ENCODE assay signal across 8 mouse cellular contexts in the genomic region with DNA sequence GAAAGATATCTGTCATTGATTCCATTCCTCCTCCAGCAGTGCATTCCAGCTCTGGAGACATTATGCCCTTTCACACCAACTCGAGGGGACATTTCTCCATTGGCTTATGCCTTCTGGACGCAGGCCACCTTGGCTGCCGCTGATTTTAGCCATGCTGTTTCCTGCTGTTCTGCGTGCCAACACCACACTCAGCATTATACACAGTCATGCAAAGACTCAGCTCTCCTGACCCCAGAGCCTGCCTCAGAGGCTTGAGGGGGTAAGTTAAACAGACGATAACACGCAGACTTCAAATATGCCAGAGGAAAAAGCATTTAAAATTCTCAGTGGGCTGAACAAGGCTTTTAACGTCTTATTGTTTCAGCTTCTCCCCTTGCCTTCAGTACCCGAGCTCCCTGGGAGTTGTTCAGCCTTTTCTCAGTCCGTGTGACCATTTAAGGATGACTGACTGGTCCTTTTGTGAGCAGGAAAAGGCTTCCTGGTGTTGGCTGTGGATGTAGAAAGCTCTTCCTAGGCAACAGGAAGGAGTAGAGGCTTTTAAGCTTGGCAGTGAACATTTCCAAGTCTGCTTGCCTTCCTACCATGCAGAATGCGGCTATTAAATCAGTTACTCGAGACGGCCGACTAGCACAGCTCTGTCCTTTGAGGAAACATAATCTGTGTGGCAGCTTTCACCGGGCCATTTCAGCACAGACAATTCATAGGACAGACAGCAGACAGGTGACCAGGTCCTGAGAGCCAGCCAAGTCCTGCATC. TPM values are rescaled to one million over a fixed set of nuclear protein-coding genes. Genes with fewer than 3 reads are reported as not detected.
A peak's percentile ranks its signal among the peaks of the same experiment; 100 is the strongest.
DNase-seq lines count a peak whose midpoint lies in the region; ATAC-seq and TF ChIP-seq lines count a peak whose summit lies in the region.

No protein-coding gene starts in this region.

- H3K36me3 ChIP-seq in heart, embryonic 10.5 days = no peaks in the 10 kb centered on the region
- H3K36me3 ChIP-seq in hindbrain, postnatal 0 days (ENCODE audit: insufficient read depth, low read length) = no peaks in the 10 kb centered on the region

- WGBS in heart, embryonic 10.5 days = 54% methylated on average over 14 of the region's 14 CpGs
- 5% methylated on average over 14 of the region's 14 CpGs for WGBS in hindbrain, postnatal 0 days

- DNase-seq in heart, adult 11 months = peak; percentile 93
- DNase-seq in heart, embryonic 10.5 days (ENCODE audit: low spot score) = no peak
- peak; percentile 86 for DNase-seq in cerebellum, adult 9-10 months
- peak; percentile 54 for DNase-seq in gastrocnemius, postnatal 14 days
- peak; percentile 79 for DNase-seq in hindbrain, postnatal 0 days (ENCODE audit: low spot score)
- peak; percentile 78 to 91 for DNase-seq in lung, postnatal 4 days
- no peak for DNase-seq in urinary bladder, postnatal 25 days (ENCODE audit: low spot score)

- no peak overlapping the region for H3K4me3 ChIP-seq in heart, embryonic 10.5 days
- no peak overlapping the region for H3K4me3 ChIP-seq in hindbrain, postnatal 0 days (ENCODE audit: low read length)

- TF ChIP-seq CTCF in hindbrain, postnatal 0 days (IDR thresholded peaks at IDR 0.05; ENCODE audit: low read depth) = no peak

- peak; percentile 86 for ATAC-seq in hindbrain, postnatal 0 days
- ATAC-seq in erythroblast, adult 5-6 weeks (replicated peaks; ENCODE audit: low FRiP score, poor library complexity, severe bottlenecking) = no peak

- peak overlapping the region; percentile 24; the same call in 1 of the 2 replicates for H3K4me2 ChIP-seq in hindbrain, postnatal 0 days (ENCODE audit: low read depth, low read length)

- no peaks in the 10 kb centered on the region for H3K27me3 ChIP-seq in heart, embryonic 10.5 days (ENCODE audit: insufficient read depth, poor library complexity, severe bottlenecking)
- no peaks in the 10 kb centered on the region for H3K27me3 ChIP-seq in hindbrain, postnatal 0 days (ENCODE audit: insufficient read depth, low read length)

- H3K4me1 ChIP-seq in heart, embryonic 10.5 days = peaks cover 21% of the 10 kb centered on the region
- peaks cover 40% of the 10 kb centered on the region for H3K4me1 ChIP-seq in hindbrain, postnatal 0 days (ENCODE audit: insufficient read depth, low read length)

- intact Hi-C loops in gastrocnemius, postnatal 14 days (cut with DNase I; ENCODE audit: low total_unique reads) = no loop called here

- no peak overlapping the region; the same call in 1 of the 2 replicates for H3K27ac ChIP-seq in heart, embryonic 10.5 days
- peak overlapping the region; percentile 72 for H3K27ac ChIP-seq in hindbrain, postnatal 0 days

- H3K9ac ChIP-seq in hindbrain, postnatal 0 days (replicated peaks; ENCODE audit: low read length) = 0 out of 2 replicates have a peak overlapping the region, but pooled peaks have one; percentile 22

- H3K9me3 ChIP-seq in heart, embryonic 10.5 days = no peaks in the 10 kb centered on the region
- H3K9me3 ChIP-seq in hindbrain, postnatal 0 days (ENCODE audit: low read length) = no peaks in the 10 kb centered on the region

RNA-seq across cellular contexts. Expression of gene Nmnat2, which starts 59.8 kb away (rescaled TPM):
- 0.28 and 1.0 TPM in 2 replicates for polyA plus RNA-seq in heart, embryonic 10.5 days (2016; fragmentation: Nextera tagmentation; extraction: Ambion mirVana)
- total RNA-seq in gastrocnemius, postnatal 14 days (2021) = 1 to 10 TPM in 1 of 2 experiments, under 1 TPM in 1; 0.51 to 1.1 TPM
- total RNA-seq in hindbrain, postnatal 0 days (2014; rRNA removed) = 120 and 121 TPM in 2 replicates
- polyA plus RNA-seq in hindbrain, postnatal 0 days (2015; fragmentation: Nextera tagmentation; extraction: Ambion mirVana) = 58.0 and 70.5 TPM in 2 replicates
- total RNA-seq in erythroblast, adult 5-6 weeks (2015; ENCODE audit: low replicate concordance) = not detected in 2 replicates
- total RNA-seq in erythroblast, adult 5-6 weeks (2017; ENCODE audit: low replicate concordance) = 0.14 TPM in 1 of 2 replicates, not detected in the other

Comparison
In these comparisons a context has a peak if more than half of its experiments do, and no peak if none do; other contexts are left out.
1. DNase-seq: peak in heart, adult 11 months (single experiment), cerebellum, adult 9-10 months (single experiment), gastrocnemius, postnatal 14 days (single experiment), hindbrain, postnatal 0 days (single experiment) and lung, postnatal 4 days (2 of 2); none in heart, embryonic 10.5 days (single experiment) and urinary bladder, postnatal 25 days (single experiment).
2. RNA of gene Nmnat2, which starts 59.8 kb away (total RNA-seq): 120 to 121 TPM in hindbrain, postnatal 0 days; 0.51 to 1.1 TPM in gastrocnemius, postnatal 14 days and 0.14 TPM in erythroblast, adult 5-6 weeks; every median in the first group is over 10 times any median in the second.